Mouse (Mus musculus): ENCODE measurements around the gene Hoxb3.

Hoxb3 gene

DNA sequence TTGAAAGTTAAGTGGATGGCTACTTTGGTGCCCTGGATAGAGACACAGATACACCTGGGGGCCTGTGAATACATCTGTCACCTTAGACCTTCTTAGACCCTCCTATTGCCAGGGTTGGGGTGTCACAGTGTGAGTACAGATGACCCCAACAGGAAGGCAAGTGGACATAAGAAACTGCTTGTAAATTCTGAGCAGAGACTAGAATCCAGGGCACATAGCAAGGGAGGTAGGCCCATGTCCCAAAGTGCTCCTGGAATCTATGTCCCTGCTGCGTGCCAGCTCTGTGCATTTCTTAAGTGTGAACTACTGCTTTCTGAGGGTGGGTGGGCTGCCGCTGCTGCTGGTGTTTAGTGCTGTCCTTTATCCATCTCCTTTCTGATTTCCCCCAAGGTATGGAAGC, 27.7 kb downstream of the Hoxb3 start:
- intact Hi-C loops (cut with DNase I) = loop anchor here (5.0 to 10.0 kb wide), 3 partner anchors 33 to 274 kb away; partner anchors contain the start of genes Hoxb4 and Hoxb8

DNA sequence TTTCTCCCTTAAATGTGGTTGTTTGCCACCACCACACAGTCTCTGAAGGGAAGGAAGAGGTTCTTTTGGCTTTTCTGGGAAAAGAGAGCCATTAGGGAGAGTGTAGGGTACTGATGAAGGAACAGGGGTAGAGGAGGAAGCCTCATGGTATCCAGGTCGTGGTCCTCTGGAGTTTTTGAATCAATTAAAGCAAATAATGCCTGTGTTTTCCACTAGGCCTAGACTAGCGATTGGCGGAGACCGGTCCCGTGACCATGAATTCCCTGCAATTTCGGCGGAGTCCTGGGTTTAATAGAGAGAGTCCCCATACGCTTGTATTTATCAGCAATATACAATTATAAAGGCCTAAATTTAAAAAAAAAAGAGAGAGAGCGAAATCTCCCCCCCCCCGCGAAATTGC, 28.2 kb downstream of the Hoxb3 start:
- intact Hi-C loops (cut with DNase I) = loop anchor here (5.0 to 10.0 kb wide), 3 partner anchors 34 to 273 kb away; partner anchors contain the start of genes Hoxb4 and Hoxb8

DNA sequence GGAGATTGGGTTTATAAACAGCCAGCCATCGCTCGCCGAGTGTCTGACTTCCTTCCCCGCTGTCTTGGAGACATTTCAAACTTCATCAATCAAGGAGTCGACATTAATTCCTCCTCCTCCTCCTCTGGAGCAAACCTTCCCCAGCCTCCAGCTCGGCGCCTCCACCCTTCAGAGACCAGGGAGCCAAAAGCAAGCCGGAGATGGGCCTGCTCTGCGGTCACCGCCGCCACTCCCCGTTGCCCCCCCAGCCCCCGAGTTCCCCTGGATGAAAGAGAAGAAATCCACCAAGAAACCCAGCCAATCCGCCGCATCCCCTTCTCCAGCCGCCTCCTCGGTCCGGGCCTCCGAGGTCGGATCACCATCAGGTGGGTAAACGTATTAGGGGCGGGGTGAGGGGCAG, 28.7 kb downstream of the Hoxb3 start:
- intact Hi-C loops (cut with DNase I) = loop anchor here (5.0 to 10.0 kb wide), 3 partner anchors 35 to 273 kb away; partner anchors contain the start of genes Hoxb4 and Hoxb8

DNA sequence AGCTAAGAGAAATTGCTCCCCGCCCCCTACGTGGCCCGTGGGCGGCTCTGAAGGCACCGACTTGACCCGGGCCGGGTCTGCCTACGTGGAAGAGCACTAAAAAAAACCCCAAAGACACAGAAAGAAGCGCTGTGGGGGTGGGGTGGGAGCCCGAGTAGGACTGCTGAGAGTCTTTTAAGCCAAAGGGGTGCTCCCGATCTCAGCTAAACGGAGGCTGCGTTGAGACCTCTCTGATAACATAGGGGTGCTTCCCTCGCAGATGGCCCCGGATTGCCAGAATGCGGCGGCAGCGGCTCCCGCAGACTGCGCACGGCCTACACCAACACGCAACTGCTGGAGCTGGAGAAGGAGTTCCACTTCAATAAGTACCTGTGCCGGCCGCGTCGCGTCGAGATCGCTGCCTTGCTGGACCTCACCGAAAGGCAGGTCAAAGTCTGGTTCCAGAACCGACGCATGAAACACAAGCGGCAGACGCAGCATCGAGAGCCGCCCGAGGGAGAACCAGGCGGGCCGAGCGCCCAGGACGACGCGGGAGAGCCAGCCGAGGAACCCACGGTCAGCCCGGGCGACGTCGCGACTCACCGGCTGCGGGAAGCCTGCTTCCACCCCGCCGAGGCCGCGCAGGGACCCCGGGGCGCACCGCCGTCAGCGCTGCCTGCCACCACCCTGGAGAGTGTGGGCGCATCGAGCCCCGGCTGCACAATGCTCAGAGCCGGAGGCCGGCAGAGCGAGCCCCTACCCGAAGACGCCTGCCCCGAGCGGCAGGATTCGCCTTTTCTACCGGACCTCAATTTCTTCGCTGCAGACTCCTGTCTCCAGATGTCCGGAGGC, 29.8 kb downstream of the Hoxb3 start:
- intact Hi-C loops (cut with DNase I) = loop anchor here (5.0 to 10.0 kb wide), 3 partner anchors 36 to 272 kb away; partner anchors contain the start of genes Hoxb4 and Hoxb8

DNA sequence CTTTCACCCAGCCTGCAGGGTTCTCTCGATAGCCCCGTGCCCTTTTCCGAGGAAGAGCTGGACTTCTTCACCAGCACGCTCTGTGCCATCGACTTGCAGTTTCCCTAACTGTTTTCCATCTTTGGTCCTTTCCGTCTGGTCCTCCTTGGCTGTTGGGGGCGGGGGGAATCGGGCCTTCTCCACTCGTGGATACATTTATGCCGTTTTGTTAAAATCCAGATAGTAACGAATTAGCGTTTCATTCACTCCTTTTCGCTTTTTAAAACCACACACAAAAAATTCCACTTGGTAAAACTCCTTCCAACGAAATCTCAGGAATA, 30.4 kb downstream of the Hoxb3 start:
- intact Hi-C loops (cut with DNase I) = loop anchor here (5.0 to 10.0 kb wide), 3 partner anchors 36 to 271 kb away; partner anchors contain the start of genes Hoxb4 and Hoxb8

DNA sequence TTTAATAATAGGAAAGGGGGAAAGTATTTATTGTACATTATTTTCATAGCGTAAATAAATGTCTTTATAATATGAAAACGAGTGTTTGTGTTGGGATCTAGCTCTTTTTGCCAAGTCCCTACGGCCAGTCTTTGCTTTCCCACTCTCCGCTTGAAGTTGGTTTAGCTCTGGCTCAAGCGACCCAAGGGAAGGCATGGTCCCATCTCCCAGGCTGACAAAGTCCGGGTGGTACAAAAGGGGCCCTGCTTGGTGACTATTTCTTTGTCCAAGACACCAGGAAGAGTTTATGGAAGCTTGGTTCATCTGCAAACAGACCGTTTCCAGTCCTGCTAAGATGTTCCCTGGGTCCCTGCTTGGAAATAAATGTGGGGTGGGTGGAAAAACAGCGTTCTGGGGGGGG, 30.8 kb downstream of the Hoxb3 start:
- intact Hi-C loops (cut with DNase I) = loop anchor here (2.0 to 10.0 kb wide), 5 partner anchors 37 to 271 kb away; partner anchors contain the start of genes Hoxb4, Hoxb5 and Hoxb8

DNA sequence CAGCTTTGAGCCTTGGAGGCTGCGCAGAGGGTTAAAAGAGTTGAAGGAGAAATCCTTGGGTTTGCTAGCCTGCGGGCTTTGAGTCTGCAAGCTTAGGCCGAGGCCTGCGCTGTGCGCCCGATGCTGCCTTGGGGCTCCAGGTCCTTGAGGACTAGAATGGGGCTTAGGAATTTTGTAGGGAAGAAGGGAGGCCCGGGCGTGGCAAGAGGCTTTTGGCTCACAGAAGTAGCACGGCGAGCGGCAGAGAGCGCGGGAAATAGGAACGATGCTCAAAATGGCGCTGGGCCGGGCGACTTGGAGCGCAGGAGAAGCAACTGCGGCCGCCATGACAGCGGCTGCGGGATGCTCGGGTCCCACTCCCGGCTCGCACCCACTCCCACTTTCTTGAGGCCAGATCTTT, 31.2 kb downstream of the Hoxb3 start:
- intact Hi-C loops (cut with DNase I) = loop anchor here (2.0 to 10.0 kb wide), 5 partner anchors 37 to 270 kb away; partner anchors contain the start of genes Hoxb4, Hoxb5 and Hoxb8

DNA sequence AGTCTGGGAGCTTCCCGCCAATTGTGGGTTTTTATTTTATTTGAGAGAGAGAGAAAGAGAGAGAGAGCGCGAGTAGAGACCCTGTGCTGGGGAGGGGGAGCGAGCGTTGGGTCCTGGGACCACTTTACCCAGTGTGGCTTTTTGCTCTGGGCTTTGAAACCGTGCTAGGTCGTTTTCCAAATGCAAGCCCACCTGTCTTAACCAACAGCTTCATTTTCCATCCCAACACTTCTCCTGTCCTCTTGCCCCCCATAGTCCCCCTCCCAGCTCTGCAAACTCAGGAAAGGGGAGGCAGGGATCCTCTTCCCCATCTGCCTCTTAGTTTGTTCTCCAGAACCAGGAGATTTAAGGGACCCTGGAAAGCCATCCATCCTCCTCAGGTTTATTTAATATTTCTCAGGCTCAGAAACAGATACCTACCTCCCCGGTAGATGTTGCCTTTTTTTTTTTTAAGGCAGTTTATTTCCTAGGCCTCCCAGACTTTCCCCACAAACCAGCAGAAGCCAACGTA, 31.7 kb downstream of the Hoxb3 start:
- intact Hi-C loops (cut with DNase I) = loop anchor here (2.0 to 10.0 kb wide), 6 partner anchors 38 to 270 kb away; partner anchors contain the start of genes Hoxb4, Hoxb5 and Hoxb8

DNA sequence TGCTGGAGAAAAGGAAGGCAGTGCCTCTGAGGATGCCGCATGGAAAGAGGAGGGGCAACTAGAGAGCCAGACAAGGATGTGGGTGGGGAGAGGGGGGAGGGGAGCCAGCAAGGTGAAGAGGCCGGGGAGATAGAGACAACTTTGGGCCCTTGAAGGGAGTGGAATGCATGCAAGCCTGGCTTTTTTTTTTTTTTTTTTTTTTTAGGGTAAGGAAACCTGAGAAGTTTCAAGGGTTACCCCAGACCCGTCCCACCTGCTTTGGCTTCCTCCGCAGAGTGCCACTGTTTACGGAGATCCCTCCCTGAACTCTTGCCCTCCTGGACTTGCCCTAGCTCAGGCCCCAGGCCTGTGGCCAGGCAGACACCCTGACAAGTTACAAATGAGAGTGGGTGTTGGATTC, 40.7 kb downstream of the Hoxb3 start:
- intact Hi-C loops (cut with DNase I) = no loop called here

DNA sequence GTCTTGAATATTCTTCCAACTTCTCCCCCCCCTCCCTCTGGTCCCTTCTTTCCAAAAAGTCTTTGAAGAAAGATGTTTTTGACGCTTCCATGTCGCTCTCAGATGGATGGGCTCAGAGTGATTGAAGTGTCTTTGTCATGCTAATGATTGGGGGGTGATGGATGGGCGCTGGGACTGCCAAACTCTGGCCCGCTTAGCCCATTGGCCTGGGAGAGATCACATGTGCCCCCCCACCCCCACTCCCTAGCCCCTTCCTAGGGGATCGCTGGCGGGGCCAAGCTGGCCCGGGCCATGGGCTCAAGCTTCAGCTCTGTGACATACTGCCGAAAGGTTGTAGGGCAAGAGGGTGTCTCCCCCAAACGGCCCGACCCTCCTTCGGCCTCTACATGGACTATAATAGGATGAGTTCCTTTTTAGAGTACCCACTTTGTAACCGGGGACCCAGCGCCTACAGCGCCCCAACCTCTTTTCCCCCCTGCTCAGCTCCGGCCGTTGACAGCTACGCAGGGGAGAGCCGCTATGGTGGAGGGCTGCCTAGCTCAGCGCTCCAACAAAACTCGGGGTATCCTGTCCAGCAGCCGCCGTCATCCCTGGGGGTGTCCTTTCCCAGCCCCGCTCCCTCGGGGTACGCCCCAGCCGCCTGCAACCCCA, 42.4 kb downstream of the Hoxb3 start, which contains the start of gene Hoxb1:
Gene Hoxb1, plus strand, starts transcription at position 312 of the 651 bp plus-strand sequence.
- intact Hi-C loops (cut with DNase I) = no loop called here

DNA sequence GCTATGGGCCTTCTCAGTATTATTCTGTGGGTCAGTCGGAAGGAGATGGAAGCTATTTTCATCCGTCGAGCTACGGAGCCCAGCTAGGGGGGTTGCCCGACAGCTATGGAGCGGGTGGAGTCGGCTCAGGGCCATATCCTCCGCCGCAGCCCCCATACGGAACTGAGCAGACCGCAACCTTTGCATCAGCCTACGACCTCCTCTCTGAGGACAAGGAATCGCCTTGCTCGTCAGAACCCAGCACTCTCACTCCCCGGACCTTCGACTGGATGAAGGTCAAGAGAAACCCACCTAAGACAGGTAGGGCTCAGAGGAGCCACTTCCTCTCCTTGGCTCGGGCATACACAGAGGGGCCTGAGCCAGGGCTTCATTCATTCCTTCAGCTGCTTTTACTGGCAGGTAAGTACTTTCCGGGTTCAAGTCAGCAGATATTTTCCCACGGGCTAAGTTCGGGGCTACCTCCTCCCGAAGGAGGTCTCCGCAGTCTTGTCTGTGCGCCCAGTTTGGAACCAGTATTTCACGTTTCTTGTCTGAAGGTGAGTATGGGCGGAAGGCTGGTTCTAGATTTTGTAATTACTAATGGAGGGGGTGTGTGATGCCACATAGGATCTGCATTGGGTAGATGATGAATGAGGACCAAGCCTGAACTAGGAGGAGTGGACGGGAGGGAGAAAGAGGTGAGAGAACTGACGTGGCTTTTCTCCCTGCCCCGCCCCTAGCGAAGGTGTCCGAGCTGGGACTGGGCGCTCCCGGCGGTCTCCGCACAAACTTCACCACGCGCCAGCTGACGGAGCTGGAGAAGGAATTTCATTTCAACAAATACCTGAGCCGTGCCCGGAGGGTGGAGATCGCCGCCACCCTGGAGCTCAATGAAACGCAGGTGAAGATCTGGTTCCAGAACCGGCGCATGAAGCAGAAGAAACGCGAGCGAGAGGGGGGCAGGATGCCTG, 43.2 kb downstream of the Hoxb3 start:
- intact Hi-C loops (cut with DNase I) = no loop called here

DNA sequence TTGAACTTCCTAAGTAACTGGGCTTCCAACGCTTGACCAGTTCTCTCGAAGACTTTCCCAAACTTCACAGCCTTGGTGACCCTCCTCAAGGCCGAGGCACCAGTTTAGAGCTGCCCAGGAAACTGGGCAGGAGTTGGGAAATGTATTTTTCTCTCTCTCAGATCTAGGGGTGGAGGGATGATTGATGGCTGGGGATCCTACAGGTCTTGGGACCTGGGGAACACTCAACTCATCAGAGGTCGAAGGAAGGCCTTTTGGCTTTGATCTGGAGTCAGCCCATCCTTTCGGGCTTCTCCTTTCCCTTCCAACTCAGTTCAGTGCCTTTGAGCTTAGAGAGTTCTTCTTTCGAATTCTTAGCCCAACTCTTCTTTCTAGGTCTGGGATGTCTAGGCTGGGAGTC, 44.0 kb downstream of the Hoxb3 start:
- intact Hi-C loops (cut with DNase I) = no loop called here

DNA sequence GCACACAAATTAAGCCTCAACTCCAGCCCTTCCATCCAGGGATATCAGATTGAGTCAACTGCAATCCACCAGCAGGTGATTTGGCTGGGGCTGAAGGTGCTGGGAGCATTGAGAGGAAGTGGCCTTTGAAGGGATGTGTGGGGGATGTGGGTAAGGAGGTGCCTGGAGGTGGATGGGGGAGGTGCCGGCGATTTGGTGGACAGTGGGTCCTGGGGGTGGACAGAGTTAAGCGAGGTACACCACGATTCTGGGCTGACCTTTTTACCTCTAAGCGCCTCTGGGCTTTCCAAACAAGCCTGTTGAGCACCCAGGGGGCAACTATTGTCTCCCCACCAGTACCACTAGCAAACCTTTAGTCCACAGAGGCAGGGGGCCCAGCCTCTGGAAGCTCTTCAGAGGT, 45.6 kb downstream of the Hoxb3 start:
- intact Hi-C loops (cut with DNase I) = no loop called here

DNA sequence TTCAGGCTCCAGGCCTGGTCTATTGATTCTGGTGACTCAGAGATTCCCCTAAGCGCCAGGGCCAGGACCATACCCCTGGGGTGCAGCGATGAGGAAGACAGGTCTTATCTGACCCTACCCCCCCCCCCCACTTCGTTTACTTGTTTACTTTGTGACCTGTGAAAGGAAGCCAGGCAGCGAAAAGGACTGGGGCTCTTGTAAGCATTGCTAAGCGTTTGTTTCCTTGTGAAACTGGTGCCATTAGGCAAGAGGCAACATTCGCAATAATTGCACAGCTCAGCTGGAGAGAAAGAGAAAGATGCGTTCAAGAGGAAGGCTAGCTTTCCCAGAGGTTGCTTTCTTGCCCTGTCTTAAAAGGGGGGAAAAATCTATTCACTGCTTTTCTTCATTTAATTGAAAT, 46.0 kb downstream of the Hoxb3 start:
- intact Hi-C loops (cut with DNase I) = no loop called here

DNA sequence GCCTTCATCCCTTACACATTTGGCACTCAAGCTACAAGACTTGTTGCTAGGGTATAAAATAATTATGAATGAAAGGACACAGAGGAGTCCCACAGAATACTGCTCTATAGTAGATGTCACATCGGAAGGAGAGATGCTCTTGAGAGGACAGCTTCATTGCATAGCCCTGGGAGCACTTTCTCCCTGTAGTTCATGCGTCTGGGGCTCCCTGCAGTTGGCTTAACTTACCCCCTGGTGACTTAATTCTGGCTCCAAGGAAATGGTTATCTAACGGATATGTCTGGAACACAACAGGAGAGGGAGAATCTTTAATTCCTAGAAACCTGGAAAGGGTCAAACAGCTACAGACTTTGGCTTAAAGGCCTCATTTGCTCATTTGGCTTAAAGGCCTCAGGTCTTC, 48.6 kb downstream of the Hoxb3 start:
- intact Hi-C loops (cut with DNase I) = no loop called here

DNA sequence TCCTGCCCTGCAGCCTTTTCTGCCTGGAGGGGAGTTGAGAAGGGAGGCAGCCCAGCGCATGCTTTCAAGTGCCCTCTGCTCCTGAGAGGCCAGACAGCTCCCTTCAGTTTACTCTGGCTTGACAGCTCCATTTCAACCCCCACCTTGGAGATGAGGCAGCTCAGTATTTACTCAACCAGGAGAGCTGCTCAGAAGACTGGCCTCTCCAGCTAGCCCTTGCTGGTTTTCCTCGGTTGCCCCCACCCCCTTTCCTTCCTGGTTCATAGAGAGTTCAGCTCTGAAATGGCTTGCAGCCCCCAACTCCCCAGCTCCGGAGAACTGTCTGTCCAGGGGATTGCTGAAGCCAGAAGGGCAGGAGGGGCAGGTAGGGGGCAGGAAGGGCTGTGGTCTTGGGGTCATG, 49.4 kb downstream of the Hoxb3 start:
- intact Hi-C loops (cut with DNase I) = no loop called here

DNA sequence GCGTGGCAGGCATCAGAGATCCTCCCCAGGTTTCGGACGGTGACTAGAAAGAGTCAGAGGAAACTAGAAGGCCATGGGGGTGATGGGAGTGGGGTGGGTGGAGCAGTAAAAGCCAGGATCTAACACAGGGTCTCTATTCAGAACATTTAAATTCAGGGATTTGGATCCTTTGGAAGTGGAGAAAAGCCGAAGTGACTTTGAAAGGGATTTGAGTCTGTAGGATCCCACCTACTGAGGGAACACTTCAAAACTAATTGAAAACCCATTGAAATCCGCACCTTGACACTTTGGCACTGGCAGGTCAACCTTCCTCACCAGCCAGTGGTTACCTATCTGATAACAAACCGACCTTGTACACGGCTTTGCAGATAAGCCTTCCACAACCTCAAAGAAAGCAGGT, 51.7 kb downstream of the Hoxb3 start:
- intact Hi-C loops (cut with DNase I) = no loop called here

DNA sequence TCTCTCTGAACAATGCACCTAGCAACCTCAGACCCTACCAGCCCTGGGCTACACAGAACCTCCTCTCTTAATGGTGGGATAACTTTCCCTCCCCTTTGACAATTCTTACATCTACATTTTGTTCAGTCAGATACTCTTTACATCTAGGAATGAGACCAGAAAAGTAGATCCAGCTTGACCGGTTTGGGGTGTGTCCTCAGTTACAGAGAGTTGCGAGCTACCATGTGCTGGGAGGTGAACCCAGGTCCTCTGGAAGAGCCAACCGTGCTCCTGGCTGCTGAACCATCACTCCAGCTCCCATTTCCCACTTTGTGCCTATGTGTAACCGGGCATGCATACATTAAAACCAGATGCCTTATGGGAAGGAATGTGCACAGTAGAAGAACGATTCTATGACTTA, 60.3 kb downstream of the Hoxb3 start:
- intact Hi-C loops (cut with DNase I) = no loop called here

DNA sequence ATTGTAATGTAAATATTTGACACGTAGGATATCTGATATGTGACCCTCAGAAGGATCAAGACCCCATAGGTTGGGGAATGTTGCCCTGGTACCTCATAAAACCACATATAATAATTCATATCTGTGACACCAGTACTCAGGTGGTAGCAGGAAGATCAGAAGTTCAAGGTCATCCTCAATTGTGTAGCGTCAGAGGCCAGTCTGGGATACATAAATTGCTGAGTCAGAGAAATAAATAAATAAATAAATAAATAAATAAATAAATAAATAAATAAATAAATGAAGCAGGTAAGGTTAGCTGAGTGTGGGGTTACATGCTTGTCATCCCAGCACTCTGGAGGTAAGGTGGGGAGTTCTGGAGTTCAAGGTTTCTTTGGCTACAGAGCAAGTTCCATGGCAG, 64.5 kb downstream of the Hoxb3 start:
- intact Hi-C loops (cut with DNase I) = no loop called here

DNA sequence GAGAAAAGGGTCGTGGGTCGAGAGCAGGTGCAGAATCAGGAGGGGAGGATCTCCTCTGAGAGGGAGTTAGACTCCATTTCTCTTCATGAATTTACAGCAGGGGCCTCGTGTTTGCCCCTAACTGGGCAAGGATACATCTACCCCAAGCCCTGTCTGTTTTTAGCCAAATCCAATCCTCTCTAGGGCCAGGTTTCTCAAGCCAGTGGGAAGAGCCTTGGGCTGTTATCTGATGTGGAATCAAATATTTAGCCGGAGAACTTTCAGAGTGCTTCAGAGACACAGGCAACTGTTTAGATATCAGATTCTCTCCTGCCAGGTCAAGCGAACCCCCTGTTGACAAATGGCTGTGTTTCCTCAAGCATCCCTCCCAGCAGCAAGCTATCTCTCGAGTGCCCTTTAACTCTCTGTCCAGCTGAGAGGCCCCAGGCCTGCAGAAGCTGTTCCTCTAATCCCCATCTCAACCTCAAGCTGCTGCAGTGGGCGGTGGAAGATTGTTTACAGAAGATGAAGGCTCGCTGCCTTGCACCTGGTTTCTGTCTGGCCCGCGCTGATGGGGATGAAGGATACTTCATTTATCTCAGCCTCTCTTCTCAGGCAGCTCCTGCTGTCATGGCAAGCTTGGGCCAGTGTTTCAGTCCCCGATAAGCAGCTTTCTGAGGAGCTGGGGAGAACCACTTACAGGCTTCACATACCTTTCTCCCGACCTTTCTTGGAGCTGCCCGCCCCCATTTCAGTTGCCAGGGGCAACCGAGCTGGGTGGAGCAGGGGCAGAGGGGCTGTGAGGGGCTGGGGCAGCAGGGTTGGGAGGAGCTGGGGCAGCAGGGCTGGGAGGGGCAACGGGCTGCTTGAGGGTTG, 73.9 kb downstream of the Hoxb3 start:
- intact Hi-C loops (cut with DNase I) = no loop called here

All from adrenal gland (tissue).